Mouse (Mus musculus) CD4-positive, CD25-positive, alpha-beta regulatory T cell, adult 2 months (primary cell): ENCODE results near the gene Sh3d19.
A peak's percentile ranks its signal among the peaks of the same experiment; 100 is the strongest.

ENCODE experiments used
- DNase-seq: peaks from one replicate; pipeline ENCODE4 v3.0.0-alpha.2; 2012; ENCODE audit warnings: low read depth, low spot score

The Sh3d19 gene

GRCm38 (mm10) chr3:86028658-86029375 lies 57.9 kb downstream of the Sh3d19 start:
- no peak for DNase-seq

GRCm38 (mm10) chr3:86030566-86030965 lies 59.7 kb downstream of the Sh3d19 start:
- no peak for DNase-seq

GRCm38 (mm10) chr3:86033455-86034090 lies 62.7 kb downstream of the Sh3d19 start:
- no peak for DNase-seq

GRCm38 (mm10) chr3:86037926-86038484 lies 67.1 kb downstream of the Sh3d19 start:
- DNase-seq = no peak

GRCm38 (mm10) chr3:86038648-86039047 lies 67.7 kb downstream of the Sh3d19 start:
- DNase-seq = no peak

GRCm38 (mm10) chr3:86040286-86041201 lies 69.6 kb downstream of the Sh3d19 start:
- no peak for DNase-seq

GRCm38 (mm10) chr3:86047686-86048408 lies 76.9 kb downstream of the Sh3d19 start:
- DNase-seq = no peak

- peak; percentile 10 for DNase-seq
These were observed 78.1 kb downstream of the Sh3d19 start for GRCm38 (mm10) chr3:86049041-86049440.

GRCm38 (mm10) chr3:86056678-86057077 lies 85.8 kb downstream of the Sh3d19 start:
- no peak for DNase-seq

GRCm38 (mm10) chr3:86057436-86058095 lies 86.7 kb downstream of the Sh3d19 start:
- no peak for DNase-seq

- peak; percentile 27 for DNase-seq
These were observed 98.8 kb downstream of the Sh3d19 start for GRCm38 (mm10) chr3:86069646-86070250.

GRCm38 (mm10) chr3:86070799-86071198 lies 99.9 kb downstream of the Sh3d19 start:
- DNase-seq = no peak

- no peak for DNase-seq
These were observed 101.2 kb downstream of the Sh3d19 start for GRCm38 (mm10) chr3:86072066-86072465.

GRCm38 (mm10) chr3:86072889-86073288 lies 102.0 kb downstream of the Sh3d19 start:
- DNase-seq = no peak

GRCm38 (mm10) chr3:86075593-86075992 lies 104.7 kb downstream of the Sh3d19 start:
- no peak for DNase-seq

- DNase-seq = no peak
These were observed 105.8 kb downstream of the Sh3d19 start for GRCm38 (mm10) chr3:86076511-86077283.

- no peak for DNase-seq
These were observed 112.1 kb downstream of the Sh3d19 start for GRCm38 (mm10) chr3:86083051-86083450.

GRCm38 (mm10) chr3:86085001-86085400 lies 114.1 kb downstream of the Sh3d19 start:
- DNase-seq = no peak

- no peak for DNase-seq
These were observed 117.0 kb downstream of the Sh3d19 start for GRCm38 (mm10) chr3:86087872-86088271.
